8 mouse cellular contexts compared by ENCODE assay signal in the genomic region with DNA sequence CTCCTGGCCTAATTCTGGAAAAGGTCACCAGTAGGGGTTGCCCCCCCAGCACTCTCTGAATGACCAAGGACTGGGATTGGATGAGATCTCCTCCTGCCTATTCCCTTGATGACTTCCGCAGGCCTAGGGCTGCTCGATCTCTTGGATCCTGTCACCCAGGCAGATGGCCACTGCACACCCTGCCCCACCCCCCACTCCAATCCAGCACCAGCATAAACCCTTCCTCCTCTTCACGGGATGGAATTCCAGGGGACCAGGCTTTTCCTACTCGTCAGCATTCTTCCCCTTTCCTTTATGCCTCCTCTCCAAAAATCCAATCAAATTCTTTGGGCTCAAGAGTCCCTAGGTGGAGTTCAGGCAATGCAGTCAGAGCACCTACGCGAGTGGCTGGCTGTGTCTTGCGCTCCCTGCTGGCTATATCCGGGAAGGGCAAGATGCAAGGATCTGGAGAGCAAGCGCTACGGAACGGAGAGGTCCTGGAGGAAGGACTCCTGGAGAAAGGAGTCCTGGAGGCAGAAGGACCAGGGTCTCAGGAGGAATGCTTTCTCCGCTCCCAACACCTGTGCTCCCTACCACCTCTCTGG. TPM values are rescaled to one million over a fixed set of nuclear protein-coding genes. Genes with fewer than 3 reads are reported as not detected.
A peak's percentile ranks its signal among the peaks of the same experiment; 100 is the strongest.
DNase-seq lines count a peak whose midpoint lies in the region; ATAC-seq and TF ChIP-seq lines count a peak whose summit lies in the region.

No protein-coding gene starts in this region.

- H3K9ac ChIP-seq in limb, embryonic 13.5 days: no peak overlapping the region
- H3K9ac ChIP-seq in stomach, postnatal 0 days (ENCODE audit: low read length): no peak overlapping the region

- H3K36me3 ChIP-seq in limb, embryonic 13.5 days: no peaks in the 10 kb centered on the region
- no peaks in the 10 kb centered on the region for H3K36me3 ChIP-seq in stomach, postnatal 0 days (ENCODE audit: control insufficient read depth, insufficient read depth, low read length)

- TF ChIP-seq EP300 in stomach, postnatal 0 days (optimal IDR thresholded peaks at IDR 0.05): no peak

- H3K4me2 ChIP-seq in limb, embryonic 13.5 days (replicated peaks): 0 out of 2 replicates have a peak overlapping the region, but pooled peaks have one; percentile 3
- no peak overlapping the region for H3K4me2 ChIP-seq in stomach, postnatal 0 days (replicated peaks; ENCODE audit: low read depth)

- no peak overlapping the region for H3K27ac ChIP-seq in limb, embryonic 13.5 days
- no peak overlapping the region for H3K27ac ChIP-seq in stomach, postnatal 0 days (replicated peaks)

- H3K4me3 ChIP-seq in limb, embryonic 13.5 days: no peak overlapping the region
- H3K4me3 ChIP-seq in stomach, postnatal 0 days (ENCODE audit: low read depth, low read length): no peak overlapping the region

- peak; percentile 41 for DNase-seq in ovary, postnatal 10 days (ENCODE audit: low spot score)
- DNase-seq in ovary, adult 18-20 months (ENCODE audit: low spot score): no peak
- peak; percentile 84 for DNase-seq in cerebellum, adult 9-11 months
- peak; percentile 84 for DNase-seq in kidney, adult 18-20 months
- DNase-seq in stomach, postnatal 0 days (ENCODE audit: low spot score): peak; percentile 86

- peak; percentile 90 for TF ChIP-seq CTCF in stomach, postnatal 0 days (IDR thresholded peaks at IDR 0.05; ENCODE audit: low read depth)

- H3K9me3 ChIP-seq in limb, embryonic 13.5 days: no peaks in the 10 kb centered on the region
- H3K9me3 ChIP-seq in stomach, postnatal 0 days (ENCODE audit: control insufficient read depth, low read length): no peaks in the 10 kb centered on the region

- peak; percentile 82 for ATAC-seq in frontal cortex, adult (ENCODE audit: low TSS enrichment)
- ATAC-seq in limb, embryonic 13.5 days (ENCODE audit: low FRiP score, low read depth): peak; percentile 42; the same call in 1 of the 2 replicates
- 0 out of 2 replicates have a peak, but pooled peaks have one; percentile 26 for ATAC-seq in monocyte, adult 5-6 weeks (replicated peaks; ENCODE audit: insufficient number of reproducible peaks, low FRiP score, low TSS enrichment, poor library complexity, severe bottlenecking)
- ATAC-seq in stomach, postnatal 0 days (ENCODE audit: low FRiP score, low TSS enrichment): peak; percentile 63

- 12% methylated on average over 12 of the region's 12 CpGs for WGBS in limb, embryonic 13.5 days
- 14% methylated on average over 12 of the region's 12 CpGs for WGBS in stomach, postnatal 0 days

- 0 out of 2 replicates have a peak, but pooled peaks cover 2% of the 10 kb centered on the region for H3K4me1 ChIP-seq in limb, embryonic 13.5 days
- no peaks in the 10 kb centered on the region for H3K4me1 ChIP-seq in stomach, postnatal 0 days (replicated peaks; ENCODE audit: control insufficient read depth, insufficient read depth)

- peaks cover 30% of the 10 kb centered on the region for H3K27me3 ChIP-seq in limb, embryonic 13.5 days
- no peaks in the 10 kb centered on the region for H3K27me3 ChIP-seq in stomach, postnatal 0 days (ENCODE audit: control insufficient read depth, insufficient read depth, low read length)

RNA-seq across cellular contexts. Expression of a gene that starts 7.1 kb away (rescaled TPM):
- polyA plus RNA-seq in limb, embryonic 13.5 days (2015; fragmentation: Nextera tagmentation; extraction: Ambion mirVana): 2.8 and 3.2 TPM in 2 replicates
- 1.3 to 2.7 TPM in 2 of 3 replicates, not detected in the other for total RNA-seq in monocyte, adult 5-6 weeks (2017)
- polyA plus RNA-seq in stomach, postnatal 0 days (2015; fragmentation: Nextera tagmentation; extraction: Ambion mirVana): 7.9 and 10.1 TPM in 2 replicates

RNA-seq across cellular contexts. Expression of a gene that starts 28.9 kb away (rescaled TPM):
- polyA plus RNA-seq in limb, embryonic 13.5 days (2015; fragmentation: Nextera tagmentation; extraction: Ambion mirVana): not detected in 2 replicates
- total RNA-seq in monocyte, adult 5-6 weeks (2017): not detected in 3 replicates
- 52.0 and 84.7 TPM in 2 replicates for polyA plus RNA-seq in stomach, postnatal 0 days (2015; fragmentation: Nextera tagmentation; extraction: Ambion mirVana)

RNA-seq across cellular contexts. Expression of a gene that starts 34.5 kb away (rescaled TPM):
- polyA plus RNA-seq in limb, embryonic 13.5 days (2015; fragmentation: Nextera tagmentation; extraction: Ambion mirVana): 62.7 and 73.6 TPM in 2 replicates
- total RNA-seq in monocyte, adult 5-6 weeks (2017): 14.7 to 28.8 TPM (median 21.2 TPM) in 3 replicates
- polyA plus RNA-seq in stomach, postnatal 0 days (2015; fragmentation: Nextera tagmentation; extraction: Ambion mirVana): 234 and 259 TPM in 2 replicates

RNA-seq across cellular contexts. Expression of a gene that starts 43.4 kb away (rescaled TPM):
- polyA plus RNA-seq in limb, embryonic 13.5 days (2015; fragmentation: Nextera tagmentation; extraction: Ambion mirVana): 1,631 and 1,669 TPM in 2 replicates
- 374 to 712 TPM (median 492 TPM) in 3 replicates for total RNA-seq in monocyte, adult 5-6 weeks (2017)
- 1,487 and 1,495 TPM in 2 replicates for polyA plus RNA-seq in stomach, postnatal 0 days (2015; fragmentation: Nextera tagmentation; extraction: Ambion mirVana)

RNA-seq across cellular contexts. Expression of a gene that starts 51.6 kb away (rescaled TPM):
- 77.1 and 81.9 TPM in 2 replicates for polyA plus RNA-seq in limb, embryonic 13.5 days (2015; fragmentation: Nextera tagmentation; extraction: Ambion mirVana)
- total RNA-seq in monocyte, adult 5-6 weeks (2017): 0.64 to 5.3 TPM (median 3.1 TPM) in 3 replicates
- 40.6 and 43.2 TPM in 2 replicates for polyA plus RNA-seq in stomach, postnatal 0 days (2015; fragmentation: Nextera tagmentation; extraction: Ambion mirVana)

Comparison
In these comparisons a context has a peak if more than half of its experiments do, and no peak if none do; other contexts are left out.
1. ATAC-seq: peak in every context shown above with its lines; median percentile 82 in frontal cortex, adult; 63 in stomach, postnatal 0 days; 42 in limb, embryonic 13.5 days; 26 in monocyte, adult 5-6 weeks.
2. RNA of a gene that starts 28.9 kb away (polyA plus RNA-seq): 52.0 to 84.7 TPM in stomach, postnatal 0 days; not detected in limb, embryonic 13.5 days; every median in the first group is over 10 times any median in the second.